Mouse (Mus musculus) small intestine, adult 2 months (tissue): ENCODE results near the gene Olfr568.

Experiments used
- CTCF ChIP-seq: fragments of 200-500 bp; IDR thresholded peaks from 2 replicates; pipeline ENCODE4 v1.5.1; 2012; ENCODE audit warnings: low read depth, mild to moderate bottlenecking, control low read depth, inconsistent platforms, low read length, moderate library complexity, mixed read lengths; ENCODE audit not compliant: insufficient replicate concordance, insufficient read length; ENCODE audit errors: extremely low read depth
- POLR2A ChIP-seq: fragments of 200-500 bp; IDR thresholded peaks from 2 replicates; pipeline ENCODE4 v1.6.1; 2012; ENCODE audit warnings: low read depth, mild to moderate bottlenecking, control low read depth, inconsistent platforms, low read length, moderate library complexity

GRCm38 (mm10) chr7:102919632-102920031 lies 42.7 kb downstream of the Olfr568 start:
- no peak for TF ChIP-seq CTCF
- TF ChIP-seq POLR2A = no peak
